In genomic region chr3:58122456-58123359, GRCm38 (mm10) we compare ENCODE assay signal across 8 mouse cellular contexts.
A peak's percentile ranks its signal among the peaks of the same experiment; 100 is the strongest.
DNase-seq lines count a peak whose midpoint lies in the region; ATAC-seq and TF ChIP-seq lines count a peak whose summit lies in the region.

No protein-coding gene starts in this region.

- 46% methylated on average over 19 of the region's 19 CpGs for WGBS in forebrain, embryonic 15.5 days
- 39% methylated on average over 19 of the region's 19 CpGs for WGBS in lung, embryonic 14.5 days

- H3K27me3 ChIP-seq in E14TG2a.4 (ENCODE audit: insufficient read depth, low read length): peaks cover 10% of the 10 kb centered on the region; the same call in 1 of the 2 replicates
- no peaks in the 10 kb centered on the region for H3K27me3 ChIP-seq in forebrain, embryonic 15.5 days
- no peaks in the 10 kb centered on the region for H3K27me3 ChIP-seq in lung, embryonic 14.5 days (ENCODE audit: insufficient read depth, low read length)

- no peak overlapping the region for H3K27ac ChIP-seq in forebrain, embryonic 15.5 days (replicated peaks)
- H3K27ac ChIP-seq in lung, embryonic 14.5 days (ENCODE audit: low read depth): no peak overlapping the region

- no peak overlapping the region for H3K9ac ChIP-seq in forebrain, embryonic 15.5 days (replicated peaks)
- H3K9ac ChIP-seq in lung, embryonic 14.5 days: no peak overlapping the region

- peaks cover 5% of the 10 kb centered on the region for H3K9me3 ChIP-seq in E14TG2a.4 (ENCODE audit: low read length)
- H3K9me3 ChIP-seq in forebrain, embryonic 15.5 days: no peaks in the 10 kb centered on the region
- no peaks in the 10 kb centered on the region for H3K9me3 ChIP-seq in lung, embryonic 14.5 days (ENCODE audit: low read depth, low read length)

- peak; percentile 42 for DNase-seq in c-Kit-positive CD71-positive TER-119-positive erythroid progenitor cells, embryonic 14.5 days (ENCODE audit: low spot score)
- DNase-seq in heart, postnatal 25 days (ENCODE audit: low spot score): peak; percentile 23
- DNase-seq in layer of hippocampus, adult 11-12 months (ENCODE audit: low spot score): peak; percentile 77
- DNase-seq in lung, embryonic 14.5 days: peak; percentile 91
- peak; percentile 57 for DNase-seq in ovary, adult 18-20 months (ENCODE audit: low spot score)
- peak; percentile 58 for DNase-seq in thymus, postnatal 0 days (ENCODE audit: low spot score)

- H3K4me2 ChIP-seq in forebrain, embryonic 15.5 days (replicated peaks): no peak overlapping the region; the same call in 1 of the 2 replicates
- H3K4me2 ChIP-seq in lung, embryonic 14.5 days: 0 out of 2 replicates have a peak overlapping the region, but pooled peaks have one; percentile 23

- intact Hi-C loops in heart, postnatal 25 days (cut with DNase I): loop anchor here (1.0 to 2.0 kb wide), 2 partner anchors 278 to 456 kb away; no protein-coding TSS in a partner anchor

- peaks cover 5% of the 10 kb centered on the region for H3K4me1 ChIP-seq in E14TG2a.4 (replicated peaks; ENCODE audit: low read depth, low read length)
- H3K4me1 ChIP-seq in forebrain, embryonic 15.5 days: 0 out of 2 replicates have a peak, but pooled peaks cover 4% of the 10 kb centered on the region
- H3K4me1 ChIP-seq in lung, embryonic 14.5 days (ENCODE audit: insufficient read depth): no peaks in the 10 kb centered on the region

- peak; percentile 92 for ATAC-seq in forebrain, embryonic 15.5 days (replicated peaks)
- ATAC-seq in lung, embryonic 14.5 days (ENCODE audit: insufficient read depth): peak; percentile 78

- no peaks in the 10 kb centered on the region for H3K36me3 ChIP-seq in E14TG2a.4 (ENCODE audit: insufficient read depth, low read length)
- no peaks in the 10 kb centered on the region for H3K36me3 ChIP-seq in forebrain, embryonic 15.5 days
- no peaks in the 10 kb centered on the region for H3K36me3 ChIP-seq in lung, embryonic 14.5 days (ENCODE audit: insufficient read depth)

- TF ChIP-seq CTCF in E14TG2a.4 (conservative IDR thresholded peaks at IDR 0.05; ENCODE audit: low read length): peak; percentile 81
- TF ChIP-seq CTCF in lung, embryonic 14.5 days (IDR thresholded peaks at IDR 0.05; ENCODE audit: low read depth): peak; percentile 99

- H3K4me3 ChIP-seq in E14TG2a.4 (replicated peaks; ENCODE audit: low read length): no peak overlapping the region
- no peak overlapping the region for H3K4me3 ChIP-seq in forebrain, embryonic 15.5 days
- H3K4me3 ChIP-seq in lung, embryonic 14.5 days (ENCODE audit: low read depth, low read length): no peak overlapping the region

Comparison
In these comparisons a context has a peak if more than half of its experiments do, and no peak if none do; other contexts are left out.
1. DNase-seq: peak in every context shown above with its lines; median percentile 91 in lung, embryonic 14.5 days; 77 in layer of hippocampus, adult 11-12 months; 58 in thymus, postnatal 0 days; 57 in ovary, adult 18-20 months; 42 in c-Kit-positive CD71-positive TER-119-positive erythroid progenitor cells, embryonic 14.5 days; 23 in heart, postnatal 25 days.